Mouse (Mus musculus) bone marrow macrophage, adult 2 months (primary cell): ENCODE measurements around the gene C2cd2l.

Experiments
- CTCF ChIP-seq: IDR thresholded peaks from 2 replicates; pipeline ENCODE4 v1.5.1; 2012; ENCODE audit warnings: low read depth, mild to moderate bottlenecking, low read length, moderate library complexity
- POLR2A ChIP-seq: IDR thresholded peaks from 2 replicates; pipeline ENCODE4 v1.6.1; 2012; ENCODE audit warnings: mild to moderate bottlenecking, low read depth, low read length, borderline replicate concordance

- TF ChIP-seq CTCF (no peak), POLR2A (no peak)
These were observed at the start of gene C2cd2l for GRCm38 (mm10) chr9:44319887-44320798.
